Mouse (Mus musculus) megakaryocyte-erythroid progenitor cell, adult 5 weeks (primary cell): ENCODE measurements around the gene Hsph1. TPM values are rescaled to one million over a fixed set of nuclear protein-coding genes. Genes with fewer than 3 reads are reported as not detected.

Experiments
- polyA plus RNA-seq: library from polyadenylated mRNA; stranded (reverse); fragments of >175 nt; gene quantifications from 2 replicates; pipeline ENCODE4 v1.2.3, GENCODE M21; 2012

Hsph1 gene
- 131 and 137 TPM in 2 replicates for polyA plus RNA-seq

GRCm38 (mm10) chr5:149636075-149636920 is at the start of gene Hsph1:
Gene Hsph1, minus strand, starts transcription at chr5:149636376.

GRCm38 (mm10) chr5:149678100-149678989 is 42.2 kb upstream of the Hsph1 start, which contains the start of gene B3glct:
Gene B3glct, plus strand, starts transcription at chr5:149678230.

Other genes with a start within 250 kb of the Hsph1 start
- not detected in 2 replicates for gene Medag, start 224.6 kb downstream of the Hsph1 start, polyA plus RNA-seq
- gene Tex26, start 196.7 kb downstream of the Hsph1 start, polyA plus RNA-seq: not detected in 2 replicates
- gene Wdr95, start 107.7 kb downstream of the Hsph1 start, polyA plus RNA-seq: 0.05 TPM in 1 of 2 replicates, not detected in the other
- 2.9 and 4.8 TPM in 2 replicates for gene B3glct, start 41.9 kb upstream of the Hsph1 start, polyA plus RNA-seq